Mouse (Mus musculus): ENCODE measurements around the gene Ccrl2. TPM values are rescaled to one million over a fixed set of nuclear protein-coding genes. Genes with fewer than 3 reads are reported as not detected.
A peak's percentile ranks its signal among the peaks of the same experiment; 100 is the strongest.

Ccrl2 gene
- total RNA-seq (2014; fragmentation: Nextera tagmentation), result 32.2 and 44.7 TPM in 2 replicates
- 20.9 and 21.0 TPM in 2 replicates for total RNA-seq (2017)
- polyA plus RNA-seq (2012), result 0.18 and 0.78 TPM in 2 replicates

- ATAC-seq (ENCODE audit: extremely low read depth, insufficient number of reproducible peaks, low FRiP score, poor library complexity, severe bottlenecking), result peak; percentile 93
- TF ChIP-seq TAL1 (conservative IDR thresholded peaks at IDR 0.05; ENCODE audit: low read depth, low read length), result peak; percentile 96
- no peak for TF ChIP-seq CTCF (IDR thresholded peaks at IDR 0.05; ENCODE audit: low read depth, low read length)
- TF ChIP-seq POLR2AphosphoS5 (IDR thresholded peaks at IDR 0.05; ENCODE audit: insufficient replicate concordance, low read depth, low read length), result no peak
- no peak for TF ChIP-seq GATA1 (IDR thresholded peaks at IDR 0.05; ENCODE audit: borderline replicate concordance, low read length)
- no peaks in the 10 kb centered on the region for H3K27me3 ChIP-seq (ENCODE audit: insufficient read depth, low read length)
- no peaks in the 10 kb centered on the region for H3K9me3 ChIP-seq (replicated peaks)
- H3K4me1 ChIP-seq (ENCODE audit: insufficient read depth, low read depth, low read length), result peaks cover 70% of the 10 kb centered on the region
- peak; percentile 77 for DNase-seq (ENCODE audit: low spot score)
- H3K36me3 ChIP-seq (replicated peaks), result peaks cover 16% of the 10 kb centered on the region
- peak within 1 kb of the TSS; percentile 71 for H3K4me3 ChIP-seq (ENCODE audit: low read depth, low read length)
Measured at GRCm38 (mm10) chr9:111056798-111057543, at the start of gene Ccrl2. TSS of gene Ccrl2 (minus strand) at chr9:111057519.

- H3K4me3 ChIP-seq (ENCODE audit: low read depth, low read length), result no peak overlapping the region
- DNase-seq (ENCODE audit: low spot score) (no peak), ATAC-seq (ENCODE audit: extremely low read depth, insufficient number of reproducible peaks, low FRiP score, poor library complexity, severe bottlenecking) (no peak)
- no peaks in the 10 kb centered on the region for H3K36me3 ChIP-seq (replicated peaks)
- TF ChIP-seq GATA2 (IDR thresholded peaks at IDR 0.05; ENCODE audit: borderline replicate concordance, low read depth, low read length), result no peak
- TF ChIP-seq CTCF (IDR thresholded peaks at IDR 0.05; ENCODE audit: low read depth, low read length), result no peak
- TF ChIP-seq GATA1 (IDR thresholded peaks at IDR 0.05; ENCODE audit: borderline replicate concordance, low read length), result no peak
- TF ChIP-seq TAL1 (conservative IDR thresholded peaks at IDR 0.05; ENCODE audit: low read depth, low read length), result no peak
- no peak for TF ChIP-seq POLR2AphosphoS5 (IDR thresholded peaks at IDR 0.05; ENCODE audit: insufficient replicate concordance, low read depth, low read length)
- H3K9me3 ChIP-seq (replicated peaks), result no peaks in the 10 kb centered on the region
- peaks cover 33% of the 10 kb centered on the region for H3K27me3 ChIP-seq (ENCODE audit: insufficient read depth, low read length)
- H3K4me1 ChIP-seq (ENCODE audit: insufficient read depth, low read depth, low read length), result no peaks in the 10 kb centered on the region
Measured at GRCm38 (mm10) chr9:111103893-111104292, 46.6 kb upstream of the Ccrl2 start.

GRCm38 (mm10) chr9:111103293-111103692 is 46.0 kb upstream of the Ccrl2 start:
- Histone ChIP-seq H3K27me3 (ENCODE audit: insufficient read depth, low read length) (peaks cover 29% of the 10 kb centered on the region), H3K9me3 (replicated peaks) (no peaks in the 10 kb centered on the region), H3K36me3 (replicated peaks) (no peaks in the 10 kb centered on the region), H3K4me1 (ENCODE audit: insufficient read depth, low read depth, low read length) (no peaks in the 10 kb centered on the region), H3K4me3 (ENCODE audit: low read depth, low read length) (no peak overlapping the region)
- TF ChIP-seq GATA1 (IDR thresholded peaks at IDR 0.05; ENCODE audit: borderline replicate concordance, low read length) (no peak), GATA2 (IDR thresholded peaks at IDR 0.05; ENCODE audit: borderline replicate concordance, low read depth, low read length) (no peak), POLR2AphosphoS5 (IDR thresholded peaks at IDR 0.05; ENCODE audit: insufficient replicate concordance, low read depth, low read length) (no peak), CTCF (IDR thresholded peaks at IDR 0.05; ENCODE audit: low read depth, low read length) (no peak), TAL1 (conservative IDR thresholded peaks at IDR 0.05; ENCODE audit: low read depth, low read length) (no peak)
- no peak for DNase-seq (ENCODE audit: low spot score)
- ATAC-seq (ENCODE audit: extremely low read depth, insufficient number of reproducible peaks, low FRiP score, poor library complexity, severe bottlenecking), result no peak

- Histone ChIP-seq H3K9me3 (replicated peaks) (no peaks in the 10 kb centered on the region), H3K4me3 (ENCODE audit: low read depth, low read length) (no peak overlapping the region), H3K4me1 (ENCODE audit: insufficient read depth, low read depth, low read length) (no peaks in the 10 kb centered on the region), H3K36me3 (replicated peaks) (no peaks in the 10 kb centered on the region), H3K27me3 (ENCODE audit: insufficient read depth, low read length) (peaks cover 28% of the 10 kb centered on the region)
- no peak for TF ChIP-seq POLR2AphosphoS5 (IDR thresholded peaks at IDR 0.05; ENCODE audit: insufficient replicate concordance, low read depth, low read length)
- no peak for TF ChIP-seq GATA2 (IDR thresholded peaks at IDR 0.05; ENCODE audit: borderline replicate concordance, low read depth, low read length)
- no peak for TF ChIP-seq GATA1 (IDR thresholded peaks at IDR 0.05; ENCODE audit: borderline replicate concordance, low read length)
- TF ChIP-seq CTCF (IDR thresholded peaks at IDR 0.05; ENCODE audit: low read depth, low read length), result no peak
- no peak for TF ChIP-seq TAL1 (conservative IDR thresholded peaks at IDR 0.05; ENCODE audit: low read depth, low read length)
- DNase-seq (ENCODE audit: low spot score) (no peak), ATAC-seq (ENCODE audit: extremely low read depth, insufficient number of reproducible peaks, low FRiP score, poor library complexity, severe bottlenecking) (no peak)
Measured at GRCm38 (mm10) chr9:111100406-111100805, 43.1 kb upstream of the Ccrl2 start.

GRCm38 (mm10) chr9:111097543-111097942 is 40.2 kb upstream of the Ccrl2 start:
- TF ChIP-seq TAL1 (conservative IDR thresholded peaks at IDR 0.05; ENCODE audit: low read depth, low read length) (no peak), GATA2 (IDR thresholded peaks at IDR 0.05; ENCODE audit: borderline replicate concordance, low read depth, low read length) (no peak), CTCF (IDR thresholded peaks at IDR 0.05; ENCODE audit: low read depth, low read length) (no peak), GATA1 (IDR thresholded peaks at IDR 0.05; ENCODE audit: borderline replicate concordance, low read length) (no peak), POLR2AphosphoS5 (IDR thresholded peaks at IDR 0.05; ENCODE audit: insufficient replicate concordance, low read depth, low read length) (no peak)
- DNase-seq (ENCODE audit: low spot score), result no peak
- Histone ChIP-seq H3K36me3 (replicated peaks) (no peaks in the 10 kb centered on the region), H3K4me3 (ENCODE audit: low read depth, low read length) (no peak overlapping the region), H3K27me3 (ENCODE audit: insufficient read depth, low read length) (peaks cover 33% of the 10 kb centered on the region), H3K4me1 (ENCODE audit: insufficient read depth, low read depth, low read length) (peaks cover 2% of the 10 kb centered on the region; the same call in 1 of the 2 replicates), H3K9me3 (replicated peaks) (no peaks in the 10 kb centered on the region)
- no peak for ATAC-seq (ENCODE audit: extremely low read depth, insufficient number of reproducible peaks, low FRiP score, poor library complexity, severe bottlenecking)

GRCm38 (mm10) chr9:111096419-111097326 is 39.4 kb upstream of the Ccrl2 start:
- Histone ChIP-seq H3K9me3 (replicated peaks) (no peaks in the 10 kb centered on the region), H3K36me3 (replicated peaks) (no peaks in the 10 kb centered on the region), H3K27me3 (ENCODE audit: insufficient read depth, low read length) (peaks cover 37% of the 10 kb centered on the region), H3K4me3 (ENCODE audit: low read depth, low read length) (no peak overlapping the region), H3K4me1 (ENCODE audit: insufficient read depth, low read depth, low read length) (peaks cover 4% of the 10 kb centered on the region; the same call in 1 of the 2 replicates)
- TF ChIP-seq GATA1 (IDR thresholded peaks at IDR 0.05; ENCODE audit: borderline replicate concordance, low read length) (no peak), POLR2AphosphoS5 (IDR thresholded peaks at IDR 0.05; ENCODE audit: insufficient replicate concordance, low read depth, low read length) (no peak), TAL1 (conservative IDR thresholded peaks at IDR 0.05; ENCODE audit: low read depth, low read length) (no peak), GATA2 (IDR thresholded peaks at IDR 0.05; ENCODE audit: borderline replicate concordance, low read depth, low read length) (no peak), CTCF (IDR thresholded peaks at IDR 0.05; ENCODE audit: low read depth, low read length) (no peak)
- ATAC-seq (ENCODE audit: extremely low read depth, insufficient number of reproducible peaks, low FRiP score, poor library complexity, severe bottlenecking), result no peak
- no peak for DNase-seq (ENCODE audit: low spot score)

All from G1E (cell line).